Mouse (Mus musculus) hindbrain, embryonic 12.5 days (tissue): ENCODE data around the gene Lrrc42. TPM values are rescaled to one million over a fixed set of nuclear protein-coding genes. Genes with fewer than 3 reads are reported as not detected.

Experiments
- polyA plus RNA-seq: library from polyadenylated mRNA; unstranded; fragments of >200 nt; fragmentation: Nextera tagmentation; extraction: Ambion mirVana; gene quantifications from 2 replicates; pipeline ENCODE4 v1.2.1, GENCODE M21; 2016

The Lrrc42 gene
- polyA plus RNA-seq, 1 experiment from 2014 or later: 73.5 TPM

Other genes with a start within 250 kb of the Lrrc42 start
- gene Mrpl37, start 186.7 kb downstream of the Lrrc42 start, polyA plus RNA-seq: 78.0 and 80.8 TPM in 2 replicates
- 4.1 and 4.5 TPM in 2 replicates for gene Cyb5rl, start 186.5 kb downstream of the Lrrc42 start, polyA plus RNA-seq
- 0.10 TPM in 1 of 2 replicates, not detected in the other for gene Cdcp2, start 156.6 kb downstream of the Lrrc42 start, polyA plus RNA-seq
- 390 and 391 TPM in 2 replicates for gene Tmem59, start 75.1 kb downstream of the Lrrc42 start, polyA plus RNA-seq
- 20.8 and 35.2 TPM in 2 replicates for gene Tceanc2, start 74.4 kb downstream of the Lrrc42 start, polyA plus RNA-seq
- gene Ldlrad1, start 44.4 kb downstream of the Lrrc42 start, polyA plus RNA-seq: not detected in 2 replicates
- gene Hspb11, start 61 bp upstream of the Lrrc42 start, polyA plus RNA-seq: 42.7 and 44.3 TPM in 2 replicates
- not detected in 2 replicates for gene Dio1, start 53.6 kb upstream of the Lrrc42 start, polyA plus RNA-seq
- 42.2 and 53.8 TPM in 2 replicates for gene Yipf1, start 60.8 kb upstream of the Lrrc42 start, polyA plus RNA-seq
- gene Ndc1, start 114.3 kb upstream of the Lrrc42 start, polyA plus RNA-seq: 28.7 and 28.8 TPM in 2 replicates
- gene Glis1, start 181.1 kb upstream of the Lrrc42 start, polyA plus RNA-seq: 5.9 and 8.9 TPM in 2 replicates